Mouse (Mus musculus) bone marrow, adult 2 months (tissue): ENCODE measurements around the gene Stk38.
A peak's percentile ranks its signal among the peaks of the same experiment; 100 is the strongest.

Experiments used
- CTCF ChIP-seq: fragments of 200-500 bp; IDR thresholded peaks from 2 replicates; pipeline ENCODE4 v1.5.1; 2011; ENCODE audit warnings: low read length, control low read depth; ENCODE audit not compliant: control insufficient read depth, insufficient read depth
- POLR2A ChIP-seq: fragments of 200-500 bp; IDR thresholded peaks from 2 replicates; pipeline ENCODE4 v1.6.1; 2011; ENCODE audit warnings: low read depth, mild to moderate bottlenecking, control low read depth, low read length, borderline replicate concordance; ENCODE audit not compliant: control insufficient read depth

DNA sequence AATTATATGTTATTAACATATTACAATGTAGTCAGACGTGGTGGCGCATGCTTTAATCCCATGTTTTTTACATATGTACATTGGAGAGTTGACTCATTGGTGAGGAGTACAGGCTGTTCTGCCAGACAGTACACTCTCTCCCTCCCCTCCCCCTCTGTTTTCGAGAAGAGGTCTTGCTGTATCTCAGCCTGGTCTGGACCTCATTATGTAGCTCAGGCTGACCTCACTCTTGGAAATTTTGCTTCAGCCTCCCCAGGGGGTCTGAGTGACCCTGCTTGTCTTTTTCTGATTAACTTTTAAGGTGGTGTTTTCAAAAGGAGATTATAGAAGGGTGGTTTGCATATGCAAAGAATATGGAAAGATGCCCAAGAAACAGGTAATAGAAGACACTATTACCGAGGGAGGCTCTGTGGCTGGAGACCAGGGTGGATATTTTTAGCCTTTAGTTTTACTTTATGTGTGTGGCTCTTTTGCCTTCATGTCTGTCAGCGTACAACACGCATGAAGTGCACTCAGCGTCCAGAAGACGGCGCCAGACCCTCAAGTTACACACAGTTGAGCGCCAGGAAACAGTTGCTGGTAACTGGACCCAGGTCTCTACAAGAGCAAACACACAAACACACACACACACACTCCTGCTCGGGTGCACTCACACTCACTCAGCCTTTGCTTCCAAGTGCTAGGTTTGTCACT lies 10.6 kb upstream of the Stk38 start:
- TF ChIP-seq CTCF (peak; percentile 69), POLR2A (no peak)
